Mouse (Mus musculus): ENCODE data around the gene Ppie.

DNA sequence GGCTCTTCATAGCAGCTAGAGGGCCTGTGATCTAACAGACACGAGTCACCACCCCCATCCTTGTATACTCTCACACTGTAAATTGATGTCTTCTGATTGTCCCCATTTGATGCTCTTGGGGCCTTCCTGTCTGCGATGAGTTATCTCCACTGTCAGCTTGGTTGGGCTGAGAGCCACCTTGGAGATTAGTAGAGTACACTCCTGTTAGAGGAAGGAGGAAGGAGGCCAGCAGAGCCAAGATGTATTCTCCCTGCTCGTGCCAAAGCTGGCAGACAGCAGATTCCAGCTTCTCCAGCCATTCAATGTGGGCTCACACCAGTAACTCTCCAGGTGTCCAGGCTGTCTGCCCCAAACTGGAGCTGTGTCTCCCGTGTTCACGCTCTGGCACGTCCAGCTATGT, 20.8 kb upstream of the Ppie start:
- TF ChIP-seq POLR2A (IDR thresholded peaks at IDR 0.05; ENCODE audit: insufficient read length, low read depth) (no peak), USF1 (IDR thresholded peaks at IDR 0.05; ENCODE audit: low read depth) (no peak)
